Mouse (Mus musculus): ENCODE measurements around the gene Slc25a48.
A peak's percentile ranks its signal among the peaks of the same experiment; 100 is the strongest.

Slc25a48 gene

DNA sequence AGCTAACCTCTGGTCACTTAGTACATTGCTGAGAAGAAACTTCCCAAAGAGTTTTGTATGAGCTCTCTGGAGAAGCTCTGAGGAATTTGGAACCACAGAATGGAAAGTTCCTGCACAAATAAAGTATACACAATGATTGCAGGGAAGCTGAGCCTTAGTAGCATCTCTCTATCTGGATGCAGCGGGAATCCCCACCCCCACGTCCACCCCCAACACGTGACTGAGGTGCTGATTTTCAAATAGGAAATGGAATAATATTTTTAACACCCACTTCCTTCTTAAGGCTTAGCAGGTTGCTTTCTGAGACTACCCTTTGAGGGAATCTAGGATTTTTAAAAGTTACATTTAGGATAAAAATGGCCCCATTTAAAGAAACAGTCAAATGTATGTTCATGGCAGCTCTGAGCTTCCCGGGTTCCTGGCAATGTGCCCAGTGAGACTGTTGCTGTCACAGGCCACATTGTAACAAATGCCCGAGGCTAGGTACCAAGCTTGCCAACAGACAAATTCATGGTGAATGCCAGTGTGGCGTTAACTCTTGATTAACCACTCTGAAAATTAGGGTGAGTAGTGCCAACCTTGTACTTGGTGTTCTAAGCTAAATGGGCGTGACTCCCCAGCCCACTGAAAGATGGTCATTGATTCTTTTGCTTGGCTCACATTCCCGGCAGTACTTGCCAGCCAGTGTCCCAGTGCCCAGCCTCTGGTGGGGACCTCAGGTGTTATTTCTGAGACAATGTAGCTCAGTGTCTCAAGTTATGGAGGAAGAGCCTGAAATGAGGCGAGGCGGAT is 11.3 kb downstream of the Slc25a48 start:
- DNase-seq (ENCODE audit: low spot score in 2 of 2): no peak

DNA sequence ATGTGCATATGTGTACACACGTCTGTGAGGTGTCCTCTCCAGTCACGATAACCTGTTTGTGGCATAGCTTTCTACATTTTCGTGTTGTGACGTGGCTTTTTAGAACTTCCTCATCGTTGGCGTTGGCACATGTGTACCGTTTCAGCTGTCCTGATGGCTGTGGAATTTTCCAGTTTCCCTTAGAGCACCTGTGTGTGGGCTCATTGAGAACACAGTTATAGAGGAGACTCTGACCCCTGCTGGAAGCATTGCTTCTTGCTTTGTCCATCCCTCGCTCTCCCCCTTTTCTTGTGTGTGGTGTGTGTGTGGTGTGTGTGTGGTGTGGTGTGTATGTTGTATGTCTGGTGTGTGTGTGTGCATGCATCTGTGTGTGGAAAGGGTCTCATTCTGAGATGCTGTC is 11.9 kb downstream of the Slc25a48 start:
- DNase-seq (ENCODE audit: low spot score in 2 of 2): no peak

DNA sequence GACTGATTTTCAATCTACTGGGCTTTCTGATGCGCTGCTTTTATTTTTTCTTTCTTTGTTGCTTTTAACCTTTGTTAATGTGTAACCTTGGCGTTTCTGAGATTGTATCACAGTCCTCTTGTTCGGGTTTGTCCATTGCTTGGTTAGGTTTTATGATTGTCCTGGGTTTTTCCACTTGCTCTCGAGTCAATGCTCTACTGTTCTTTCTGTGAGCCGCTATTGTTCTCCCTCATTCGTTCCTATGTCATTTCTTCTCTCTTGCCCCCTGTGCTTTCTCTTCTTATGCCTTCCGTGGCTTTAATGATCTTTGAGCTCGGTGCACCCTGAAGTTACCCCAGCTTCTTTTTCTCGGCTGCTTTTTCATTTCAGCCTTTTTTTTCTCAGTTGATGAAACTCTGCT is 19.8 kb downstream of the Slc25a48 start:
- no peak for DNase-seq (ENCODE audit: low spot score in 2 of 2)

DNA sequence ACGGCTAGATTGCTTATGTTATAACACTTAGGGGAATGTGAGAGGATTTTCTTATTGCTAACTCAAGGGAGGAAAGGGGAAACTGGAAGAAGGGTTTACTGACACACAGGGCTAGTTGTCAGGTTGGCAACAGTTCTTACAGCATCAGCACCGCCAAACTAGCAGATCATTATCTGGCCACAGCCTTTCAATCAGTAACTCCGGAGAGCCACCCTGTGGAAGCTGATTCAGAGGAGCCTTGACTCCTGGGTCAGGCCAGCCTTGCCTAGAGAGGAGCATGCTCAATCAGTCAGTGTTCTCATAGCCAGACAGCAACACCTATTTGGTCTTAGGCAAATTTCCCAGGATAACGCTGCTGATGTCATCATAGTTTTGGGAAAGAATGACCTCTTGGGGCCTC is 23.3 kb downstream of the Slc25a48 start:
- no peak for DNase-seq (ENCODE audit: low spot score in 2 of 2)

DNA sequence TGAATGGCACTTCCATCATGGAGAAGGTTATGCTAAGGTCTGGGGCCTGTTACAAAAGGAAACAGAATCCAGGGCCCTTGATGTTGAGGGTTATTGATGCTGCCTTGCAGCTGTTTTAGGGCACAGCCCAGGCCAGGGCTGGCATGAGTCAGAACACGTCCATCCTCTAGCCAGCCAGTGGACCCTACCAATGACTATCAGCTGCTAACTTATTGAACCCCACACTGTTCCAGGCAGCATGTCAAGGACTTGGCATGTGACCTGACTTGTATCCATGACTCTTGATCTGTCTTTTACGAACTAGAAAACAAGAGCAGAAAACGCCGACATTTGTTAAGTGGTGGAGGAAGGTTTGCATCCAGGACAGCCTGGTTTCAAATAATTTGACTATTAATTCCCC is 24.6 kb downstream of the Slc25a48 start:
- DNase-seq (ENCODE audit: low spot score in 2 of 2): no peak

DNA sequence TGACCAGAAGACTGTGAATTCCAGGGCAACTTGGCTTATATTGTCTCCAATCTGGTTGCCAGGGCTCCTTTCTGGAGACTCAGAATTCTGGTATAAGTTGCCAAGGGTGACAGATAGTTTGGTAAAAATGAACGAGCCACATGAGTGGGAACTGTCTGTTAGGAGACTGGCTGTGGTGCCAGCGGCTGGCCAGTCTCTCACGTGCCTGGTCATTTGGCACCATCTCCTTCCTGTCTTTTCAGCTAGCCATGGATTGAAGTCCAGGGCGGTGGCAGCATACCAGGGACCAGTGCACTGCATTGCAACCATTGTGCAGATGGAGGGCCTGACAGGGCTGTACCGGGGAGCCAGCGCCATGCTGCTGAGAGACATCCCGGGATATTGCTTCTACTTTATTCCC is 25.1 kb downstream of the Slc25a48 start:
- DNase-seq (ENCODE audit: low spot score in 2 of 2): no peak

DNA sequence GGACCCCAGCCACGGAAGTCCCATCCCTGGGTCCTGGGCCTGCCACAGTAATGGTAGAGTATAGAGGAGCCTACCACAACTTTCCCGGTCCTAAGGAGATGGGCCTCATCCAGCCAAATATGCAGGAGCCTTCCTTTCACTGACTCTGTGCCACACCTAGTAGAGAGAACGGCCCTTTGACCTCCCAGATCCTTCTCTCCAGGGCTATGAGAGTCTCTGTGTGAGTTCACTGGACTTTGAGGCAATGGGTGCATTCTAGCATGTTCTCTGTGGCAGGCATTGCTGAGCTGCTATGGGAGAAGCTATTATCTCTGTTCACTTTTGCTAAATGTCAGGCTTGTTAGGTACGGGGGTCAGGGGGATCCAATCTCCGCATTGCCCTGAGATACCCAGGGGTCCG is 25.6 kb downstream of the Slc25a48 start:
- DNase-seq (ENCODE audit: low spot score in 2 of 2): no peak

DNA sequence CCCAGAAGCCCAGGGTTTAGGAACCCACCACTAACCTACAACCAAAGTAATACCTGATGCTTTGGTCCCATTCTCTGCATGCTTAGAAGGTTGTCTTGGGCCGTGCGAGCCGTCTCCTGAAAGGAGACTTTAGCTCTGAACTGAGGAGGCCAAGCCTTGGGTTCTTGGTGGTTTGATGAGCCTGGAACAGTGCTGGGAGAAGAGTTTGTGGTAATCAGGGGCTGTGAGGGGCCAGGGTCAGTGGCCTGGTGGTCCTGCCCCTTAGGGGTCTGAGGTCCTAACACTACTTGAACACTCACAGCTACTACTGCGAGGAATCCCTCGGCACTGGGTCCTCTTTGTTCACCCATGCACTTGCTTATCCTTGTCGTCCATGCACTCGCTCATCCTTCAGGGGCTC is 29.6 kb downstream of the Slc25a48 start:
- DNase-seq (ENCODE audit: low spot score in 2 of 2): no peak

DNA sequence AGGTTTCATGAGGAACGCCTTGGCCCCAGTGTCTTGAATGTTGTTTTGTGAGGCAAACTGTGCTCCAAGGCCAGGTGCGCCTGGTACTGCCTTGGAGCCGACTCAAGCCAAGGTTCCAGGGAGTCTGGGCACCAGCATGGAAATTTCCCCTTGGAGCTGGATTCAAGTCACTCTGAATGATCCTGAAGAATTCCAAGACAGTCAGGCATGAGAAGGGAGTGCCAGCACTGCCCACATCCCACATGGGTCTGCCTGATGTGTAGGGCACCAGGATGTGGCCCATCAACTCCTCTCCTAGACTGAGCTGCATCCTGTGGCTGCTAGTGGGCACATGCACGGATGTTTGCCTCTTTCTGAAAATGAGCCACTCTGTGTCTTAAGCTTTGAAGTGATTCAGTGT is 30.4 kb downstream of the Slc25a48 start:
- DNase-seq (ENCODE audit: low spot score in 2 of 2): no peak

DNA sequence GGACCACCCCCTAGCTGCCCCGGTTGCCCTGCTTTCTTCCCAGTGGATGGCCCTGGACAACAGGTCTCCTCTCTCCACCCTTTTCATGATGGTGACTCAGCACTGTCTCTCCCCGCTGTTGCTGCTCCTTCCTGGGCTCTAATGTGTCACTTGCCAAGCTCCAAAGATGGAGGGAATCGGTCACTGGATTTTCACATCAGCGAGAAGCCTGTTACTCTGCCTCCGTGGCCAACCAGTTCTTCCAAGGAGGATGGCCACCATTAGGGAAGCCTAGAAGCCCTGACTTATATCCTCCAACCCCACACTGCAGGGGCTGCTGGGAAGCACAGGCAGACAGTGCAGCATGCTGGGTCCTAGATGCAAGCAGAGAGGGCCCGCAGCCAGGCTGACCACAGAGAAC is 33.1 kb downstream of the Slc25a48 start:
- no peak for DNase-seq (ENCODE audit: low spot score in 2 of 2)

DNA sequence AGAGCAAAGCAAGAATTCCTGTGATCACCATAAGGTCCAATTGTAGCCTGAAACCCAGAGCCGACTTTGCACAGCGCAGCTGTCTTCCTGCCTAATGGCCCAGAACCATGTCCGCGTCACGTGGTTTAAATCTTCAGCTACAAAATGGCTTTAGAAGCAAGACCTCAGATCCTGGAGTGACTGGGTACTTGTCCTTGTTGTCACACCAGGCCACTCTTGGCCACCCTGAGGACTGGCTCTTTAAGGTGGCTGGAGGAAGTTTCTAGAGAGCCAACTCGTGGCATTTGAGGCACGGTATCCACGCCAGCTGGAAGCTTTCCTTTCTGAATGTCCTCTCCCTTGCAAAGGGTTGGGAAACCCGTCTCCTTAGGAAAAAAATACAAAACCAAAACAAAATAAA is 33.8 kb downstream of the Slc25a48 start:
- DNase-seq (ENCODE audit: low spot score in 2 of 2): no peak

DNA sequence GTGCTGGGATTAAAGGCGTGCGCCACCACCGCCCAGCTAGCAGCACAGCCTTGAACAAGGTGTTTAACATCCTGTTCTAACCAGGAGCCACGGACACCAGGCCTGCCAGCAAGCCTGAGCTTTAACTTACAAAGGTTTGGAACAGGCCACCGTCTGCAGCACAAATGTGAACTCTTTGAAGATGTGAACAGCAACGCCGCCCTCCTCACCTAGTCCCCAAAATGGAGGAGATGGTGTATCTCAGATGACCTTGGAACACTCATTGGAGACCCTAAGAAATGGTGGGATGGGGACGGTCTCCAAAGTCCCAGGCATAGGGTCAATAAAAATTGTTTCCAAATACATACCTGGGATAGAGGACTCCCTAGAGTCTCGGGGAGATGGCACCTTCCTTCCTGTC is 34.5 kb downstream of the Slc25a48 start:
- no peak for DNase-seq (ENCODE audit: low spot score in 2 of 2)

DNA sequence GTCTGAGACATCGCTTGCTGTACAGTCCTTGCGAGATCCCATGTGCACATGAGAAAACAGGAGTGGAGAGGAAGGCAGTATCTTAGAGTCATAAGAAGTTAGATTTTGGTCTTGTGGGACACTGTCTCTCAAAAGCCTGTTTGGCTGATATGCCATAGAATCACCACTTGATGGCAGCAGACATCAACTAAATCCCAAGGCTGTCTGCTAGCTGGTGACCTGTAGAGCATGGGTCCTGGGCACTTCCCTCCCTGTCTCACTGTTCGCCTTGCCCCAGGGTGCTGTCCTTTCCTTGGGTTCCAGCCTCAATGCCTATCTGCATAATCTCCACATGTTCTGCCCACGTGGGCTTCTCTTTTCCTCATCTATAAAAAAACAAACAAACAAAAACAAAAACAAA is 37.2 kb downstream of the Slc25a48 start:
- DNase-seq (ENCODE audit: low spot score in 2 of 2): peak; percentile 10 to 27

DNA sequence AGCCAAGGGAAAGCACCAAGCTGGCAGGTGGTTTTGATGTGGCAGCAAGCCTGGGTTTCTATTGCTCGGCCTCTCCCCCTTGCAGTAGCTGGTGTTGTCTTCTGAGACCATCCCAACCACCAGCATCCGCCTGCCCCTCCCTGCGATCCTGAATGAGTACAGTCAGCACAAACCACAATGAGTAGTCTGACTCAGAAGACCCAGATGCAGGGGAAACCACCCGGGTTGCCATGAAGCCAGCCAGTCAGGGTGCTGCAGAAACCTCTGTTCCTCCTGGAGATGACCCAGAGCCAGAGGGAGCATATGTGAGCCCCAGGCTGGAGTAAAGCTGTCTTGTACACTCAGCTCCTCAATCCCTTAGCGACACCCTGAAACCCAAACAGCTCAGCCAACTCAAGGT is 38.6 kb downstream of the Slc25a48 start:
- DNase-seq (ENCODE audit: low spot score in 2 of 2): no peak

DNA sequence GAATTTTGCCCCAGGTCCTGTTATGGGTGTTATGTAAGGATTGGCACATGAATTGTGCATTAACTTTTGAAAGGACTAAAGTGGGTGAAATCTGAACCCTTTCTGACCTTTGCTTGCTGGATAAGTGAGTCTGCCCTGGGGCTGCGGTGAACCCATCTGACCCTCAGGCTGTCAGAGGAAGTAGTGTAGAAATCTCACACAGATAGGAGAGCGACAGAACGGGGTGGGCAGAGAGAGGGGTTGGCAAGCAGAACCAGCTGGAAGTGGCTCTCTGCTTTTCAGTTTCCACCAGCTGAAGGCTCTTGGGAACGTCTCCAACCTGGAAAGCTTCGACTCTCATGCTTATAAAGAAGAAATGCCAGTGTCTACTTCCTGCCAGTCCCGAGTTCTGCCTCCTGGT is 39.1 kb downstream of the Slc25a48 start:
- DNase-seq (ENCODE audit: low spot score in 2 of 2): no peak

DNA sequence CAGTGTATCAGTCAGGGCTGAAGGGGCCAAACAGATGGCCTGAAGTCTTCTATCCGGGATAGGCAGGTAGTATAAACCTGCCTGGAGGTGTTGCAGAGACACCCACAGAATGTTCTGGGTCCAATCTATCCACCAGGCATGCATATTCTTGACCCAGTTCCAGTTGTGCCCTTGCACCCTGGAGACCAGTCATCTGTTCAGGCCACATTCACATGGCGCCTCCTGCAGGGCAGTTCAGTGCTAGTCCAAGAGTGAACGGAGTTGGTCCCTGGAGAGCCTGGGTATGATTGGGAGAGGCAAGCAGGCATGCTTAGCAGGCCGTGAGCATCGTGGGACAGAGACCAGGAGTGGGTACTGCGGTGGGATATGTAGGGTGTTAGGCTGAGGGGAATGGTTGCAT is 39.9 kb downstream of the Slc25a48 start:
- DNase-seq (ENCODE audit: low spot score in 2 of 2): no peak

DNA sequence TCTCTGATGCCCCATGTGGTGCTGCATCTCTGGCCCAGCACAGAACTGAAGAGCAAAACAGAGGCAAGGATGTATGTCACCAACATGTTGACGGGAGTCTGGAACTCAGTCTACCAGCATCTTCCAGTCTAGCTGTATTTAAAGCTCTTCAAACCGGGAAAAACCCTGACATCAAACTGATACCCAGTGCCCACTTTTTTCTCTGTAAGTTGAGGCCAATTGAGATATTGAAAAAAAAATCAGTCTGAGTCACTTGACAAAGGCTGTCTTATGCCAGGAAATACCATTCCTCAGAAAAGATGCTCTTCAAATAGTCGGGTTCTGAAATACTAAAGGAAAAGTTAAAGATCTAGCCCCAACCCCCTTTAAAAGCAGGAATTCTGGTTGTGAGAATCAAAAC is 44.0 kb downstream of the Slc25a48 start, which contains the start of gene Il9:
Il9 (minus strand) TSS at position 101 of the 400 bp plus-strand sequence.
- no peak for DNase-seq (ENCODE audit: low spot score in 2 of 2)

DNA sequence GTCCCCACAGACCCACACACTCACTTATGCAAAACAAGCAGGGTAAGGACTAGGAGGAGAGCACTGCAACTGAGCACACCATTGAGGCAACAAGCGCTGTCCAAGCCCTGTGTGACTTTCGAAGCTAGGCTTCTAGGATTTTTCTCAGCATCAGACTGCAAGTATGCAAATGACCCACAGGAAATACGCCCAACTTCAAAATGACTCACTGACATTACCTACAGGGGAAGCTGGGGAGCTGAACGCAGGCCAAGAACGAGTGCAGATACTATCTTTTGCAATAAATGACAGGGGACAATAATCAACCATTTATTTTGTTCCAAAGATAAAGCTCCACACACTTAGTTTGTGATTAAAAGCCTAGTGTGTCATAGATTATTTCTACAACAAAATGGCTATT is 49.9 kb downstream of the Slc25a48 start:
- DNase-seq (ENCODE audit: low spot score in 2 of 2): no peak

DNA sequence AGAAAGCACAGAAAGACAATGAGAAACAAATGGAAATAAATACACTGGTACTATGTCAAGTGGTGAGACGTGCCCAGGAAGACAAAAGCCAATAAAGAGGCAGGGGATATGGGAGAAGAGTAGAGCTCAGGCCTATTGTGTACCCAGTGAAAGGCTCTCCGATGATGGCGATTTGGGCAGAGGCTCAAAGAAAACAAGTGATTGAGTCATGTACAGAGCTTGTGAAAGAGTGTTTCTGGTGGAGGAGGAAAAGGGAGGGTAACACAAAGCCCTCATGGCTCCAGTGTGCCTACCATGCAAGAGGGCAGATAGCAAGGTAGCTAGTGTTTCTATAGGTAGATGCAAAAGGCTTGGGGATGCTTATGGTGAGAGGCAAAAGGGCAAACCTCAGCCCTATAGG is 56.3 kb downstream of the Slc25a48 start:
- DNase-seq (ENCODE audit: low spot score in 2 of 2): no peak

DNA sequence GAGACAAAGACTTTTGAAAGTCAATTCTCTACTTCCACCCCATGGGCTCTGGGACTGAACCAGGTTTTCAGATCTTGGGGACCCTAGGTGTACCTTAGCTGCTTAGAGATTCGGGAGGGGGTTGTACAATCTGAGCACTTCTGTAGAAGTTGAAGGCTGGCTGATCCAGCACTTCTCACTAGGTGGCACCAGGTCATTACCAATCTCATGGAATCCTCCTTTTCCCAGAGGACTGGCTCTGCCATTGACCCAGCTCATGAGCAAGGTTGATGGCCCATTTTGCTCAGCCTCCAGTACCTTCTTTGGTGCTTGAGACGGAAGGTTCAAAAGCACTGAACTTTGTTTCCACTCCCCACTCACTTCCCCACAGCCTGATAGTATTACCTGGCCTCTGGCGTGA is 62.0 kb downstream of the Slc25a48 start:
- no peak for DNase-seq (ENCODE audit: low spot score in 2 of 2)

DNA sequence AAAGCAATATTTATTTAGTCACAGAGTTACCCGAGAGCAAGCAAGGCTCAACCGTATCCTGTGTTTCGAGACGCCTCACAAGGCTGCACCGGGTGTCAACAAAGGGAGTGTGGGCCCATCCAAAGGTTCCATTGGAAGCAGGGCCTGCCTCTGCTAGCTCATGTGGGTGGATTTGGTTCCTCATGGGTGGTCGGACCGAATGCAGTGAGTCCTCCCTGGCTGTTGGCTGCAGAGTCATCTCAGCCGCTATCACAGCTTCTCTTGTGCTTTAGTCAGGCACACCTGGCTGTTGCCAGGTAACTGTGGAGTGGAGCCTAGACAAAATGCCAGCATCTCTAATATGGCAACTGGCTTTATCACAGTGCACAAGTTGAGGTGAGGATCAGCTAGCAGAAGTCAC is 62.5 kb downstream of the Slc25a48 start:
- DNase-seq (ENCODE audit: low spot score in 2 of 2): no peak

DNA sequence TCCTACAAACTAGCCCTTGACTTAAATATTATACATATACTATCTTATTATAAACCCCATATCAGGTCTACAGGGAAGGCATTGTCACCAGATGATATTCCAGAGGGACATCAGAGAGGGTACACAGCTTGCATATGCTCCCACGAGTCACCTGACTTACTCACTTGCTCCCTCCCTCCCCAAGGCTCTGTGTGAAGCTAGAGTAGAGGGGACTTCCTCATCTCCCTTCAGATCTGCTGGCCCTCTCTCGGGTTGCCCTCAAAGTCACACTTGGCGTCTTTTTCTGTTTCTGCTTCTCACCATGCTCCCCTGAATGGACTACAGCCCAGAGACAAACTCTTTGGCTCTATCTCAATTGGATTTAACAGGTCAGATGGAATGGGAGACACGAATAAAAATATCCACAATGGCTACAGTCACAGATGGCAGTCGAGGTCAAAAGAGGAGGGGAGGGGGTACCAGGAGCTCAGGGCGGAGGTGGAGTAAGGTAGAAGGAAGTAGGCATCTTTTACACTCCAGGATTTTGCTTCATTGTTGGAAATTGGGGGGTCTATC is 63.8 kb downstream of the Slc25a48 start:
- no peak for DNase-seq (ENCODE audit: low spot score in 2 of 2)

DNA sequence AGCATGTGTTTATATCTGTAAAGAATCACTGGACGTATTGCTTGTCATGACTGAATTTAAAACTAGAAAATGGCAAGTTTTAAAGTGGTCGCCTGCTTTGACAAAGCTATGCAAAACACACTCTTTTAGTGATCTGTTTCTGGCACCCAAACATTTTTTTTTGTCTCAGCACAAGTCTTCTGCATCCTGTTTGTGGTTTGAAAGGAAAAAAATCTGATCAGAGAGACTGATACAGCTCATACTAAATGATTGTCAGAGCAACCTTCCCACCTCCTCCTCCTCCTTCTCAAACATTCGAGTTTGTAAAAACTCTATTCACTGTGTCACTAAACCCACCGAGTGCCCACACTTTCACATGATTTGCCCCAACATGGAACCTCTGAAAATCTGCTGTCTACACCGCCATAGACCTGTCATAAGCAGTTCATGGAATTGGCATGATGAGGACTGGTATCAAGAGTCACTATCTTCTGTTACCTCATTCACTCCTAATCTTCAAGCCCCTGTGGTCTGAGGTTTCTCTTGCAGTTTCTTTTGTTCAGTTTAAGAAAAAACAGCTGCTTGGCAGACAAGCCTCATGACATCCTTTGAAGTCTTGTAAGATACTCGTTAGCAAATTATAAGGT is 68.8 kb downstream of the Slc25a48 start:
- DNase-seq (ENCODE audit: low spot score in 2 of 2): no peak

All from heart, adult 9 months (tissue).